Mouse (Mus musculus) fibroblast of lung, adult 2 months (primary cell): ENCODE measurements around the gene Adap2.

Source experiments
- DNase-seq: peaks from one replicate; pipeline ENCODE4 v3.0.0-alpha.2; 2011; ENCODE audit warnings: low read depth

Gene Adap2

DNA sequence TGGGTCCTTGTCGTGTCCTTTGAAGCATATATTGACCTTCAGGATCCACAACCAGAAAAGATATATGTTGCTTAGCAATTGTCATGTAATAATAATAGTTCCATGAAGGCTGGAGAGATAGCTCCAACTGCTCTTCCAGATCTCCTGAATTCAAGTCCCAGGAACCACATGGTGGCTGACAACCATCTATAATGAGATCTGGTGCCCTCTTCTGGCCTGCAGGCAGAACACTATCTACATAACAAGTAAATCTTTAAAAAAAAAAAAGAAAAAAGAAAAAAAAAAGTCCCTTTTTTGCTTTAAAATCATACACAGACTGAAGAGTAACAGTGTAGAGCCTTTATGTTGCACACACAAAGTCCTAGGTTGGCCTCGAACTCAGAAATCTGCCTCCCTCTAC, 45.9 kb downstream of the Adap2 start:
- DNase-seq = no peak

GRCm38 (mm10) chr11:80200326-80200725, 46.4 kb downstream of the Adap2 start:
- DNase-seq = no peak

- no peak for DNase-seq
These were observed 48.4 kb downstream of the Adap2 start for GRCm38 (mm10) chr11:80202296-80202695.

- no peak for DNase-seq
These were observed 50.1 kb downstream of the Adap2 start for GRCm38 (mm10) chr11:80204037-80204436.

DNA sequence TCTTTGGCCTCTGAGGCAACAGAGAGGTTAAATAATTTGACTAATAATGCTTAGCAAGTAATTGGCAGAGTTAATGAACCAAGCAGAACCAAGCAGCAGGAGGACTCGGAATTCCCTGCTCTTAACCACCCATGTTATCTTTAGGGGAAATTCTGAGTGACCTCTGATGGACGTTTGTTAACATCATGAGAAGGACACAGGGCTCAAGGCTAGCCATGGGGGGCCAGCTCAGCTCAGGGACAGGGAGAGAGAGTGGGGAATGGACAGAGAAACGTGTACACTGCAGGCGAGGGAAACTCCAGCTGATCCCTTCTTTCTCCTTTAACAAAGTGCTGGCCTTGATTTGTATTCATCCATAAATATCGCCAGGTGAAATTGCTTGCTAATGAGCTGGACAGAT, 51.0 kb downstream of the Adap2 start:
- DNase-seq = no peak

DNA sequence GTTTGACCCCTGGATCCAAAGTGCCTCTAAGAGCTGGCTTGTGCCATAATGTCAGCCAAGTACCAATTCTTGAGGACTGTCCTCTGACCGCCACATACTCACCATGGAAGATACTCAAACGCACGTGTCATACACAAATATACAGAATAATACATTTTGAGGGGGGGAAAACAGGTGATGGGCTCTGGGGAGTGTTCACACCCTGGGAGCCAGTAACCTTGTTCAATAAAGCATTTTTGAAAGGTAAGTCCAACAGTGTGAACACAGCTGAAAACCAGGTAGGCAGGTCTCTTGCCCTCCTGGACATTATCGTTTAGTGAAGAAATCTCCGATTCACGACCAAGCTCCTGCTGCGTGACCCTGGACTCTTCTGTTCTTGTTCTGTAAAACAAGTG, 54.6 kb downstream of the Adap2 start:
- DNase-seq = no peak

DNA sequence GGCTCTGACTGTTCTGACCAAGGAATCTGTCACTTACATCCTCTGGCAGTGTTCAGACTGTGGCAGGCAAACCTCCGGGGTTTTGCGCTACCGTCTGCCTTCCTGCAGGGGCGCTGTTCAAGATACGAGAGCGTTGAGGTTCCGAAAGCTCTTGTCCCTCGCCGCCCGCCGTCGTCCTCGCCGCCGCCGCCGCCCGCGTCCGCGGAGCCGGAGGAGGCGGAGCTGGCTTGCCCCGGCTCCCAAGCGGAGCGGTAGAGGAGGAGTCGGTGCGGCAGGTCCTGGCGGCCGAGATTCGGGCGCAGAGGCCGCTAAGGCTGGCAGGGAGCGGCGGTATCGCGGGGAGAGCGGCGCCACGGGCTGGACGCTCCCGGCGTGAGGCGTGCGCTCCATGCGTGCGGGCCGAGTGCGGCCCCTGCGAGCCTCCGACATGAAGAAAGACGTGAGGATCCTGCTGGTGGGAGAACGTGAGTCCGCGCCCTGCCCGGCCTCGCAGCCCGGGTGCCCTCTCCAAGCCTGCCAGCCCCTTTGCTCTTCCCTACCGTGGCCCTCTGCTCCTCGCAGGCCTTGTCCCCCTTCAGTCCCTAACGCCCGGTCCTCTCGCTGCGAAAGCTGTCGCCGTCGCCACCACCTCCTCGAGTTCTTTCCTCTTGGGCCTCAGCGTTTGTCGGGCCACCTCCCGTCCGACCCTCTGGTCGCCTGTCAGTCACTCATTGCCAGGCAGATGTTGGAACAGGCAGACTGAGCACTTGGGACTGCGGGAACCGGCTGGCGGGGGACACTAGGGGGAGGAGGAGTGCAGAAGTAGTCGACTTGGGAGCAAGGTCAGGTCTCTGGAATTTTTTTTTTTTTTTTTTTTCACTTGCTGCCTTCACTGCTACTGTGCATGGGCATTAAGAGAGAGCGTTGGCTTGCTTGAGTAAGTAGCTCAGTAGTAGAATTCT, 55.2 kb downstream of the Adap2 start, which contains the start of gene Rhot1:
Gene Rhot1 (plus strand): TSS at position 160 of the 941 bp plus-strand sequence.
- peak; percentile 74 for DNase-seq

DNA sequence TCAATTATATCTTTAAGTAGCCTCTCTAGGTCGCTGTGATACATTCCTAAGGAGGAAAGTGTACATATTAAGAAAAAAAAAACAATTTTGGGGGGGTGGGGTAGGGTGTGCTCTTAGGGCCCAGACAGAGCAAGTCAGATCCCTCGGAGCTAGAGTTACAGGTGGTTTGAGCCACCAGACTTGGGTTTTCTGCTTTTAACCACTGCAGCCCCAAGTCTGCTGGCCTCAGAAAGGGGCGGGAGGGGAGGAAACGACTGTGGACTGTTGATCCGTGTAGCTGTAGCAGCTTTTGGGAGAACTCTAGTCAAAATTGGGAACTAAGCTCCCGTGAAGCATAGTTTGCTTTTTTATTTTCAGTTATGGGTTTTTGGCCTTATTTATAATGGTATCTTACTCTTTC, 56.4 kb downstream of the Adap2 start:
- DNase-seq = no peak

DNA sequence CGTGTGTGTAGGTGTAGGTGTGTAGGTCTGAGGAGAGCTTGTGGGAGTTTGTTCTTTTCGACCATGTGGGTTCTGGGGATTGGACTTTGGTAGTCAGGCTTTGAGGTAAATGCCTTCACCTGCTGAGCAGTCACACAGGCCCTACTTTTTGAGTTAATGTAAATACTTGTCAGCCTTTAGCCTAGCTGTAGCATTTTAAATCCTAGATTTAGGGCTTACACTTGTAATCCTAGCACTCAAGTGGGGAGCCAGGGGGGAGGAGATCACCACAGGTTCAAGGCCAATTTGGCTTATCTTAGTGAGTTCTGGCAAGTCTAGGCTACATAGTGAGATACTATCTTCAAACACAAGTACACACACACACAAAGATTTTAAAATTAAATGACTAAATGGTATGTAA, 58.4 kb downstream of the Adap2 start:
- no peak for DNase-seq

DNA sequence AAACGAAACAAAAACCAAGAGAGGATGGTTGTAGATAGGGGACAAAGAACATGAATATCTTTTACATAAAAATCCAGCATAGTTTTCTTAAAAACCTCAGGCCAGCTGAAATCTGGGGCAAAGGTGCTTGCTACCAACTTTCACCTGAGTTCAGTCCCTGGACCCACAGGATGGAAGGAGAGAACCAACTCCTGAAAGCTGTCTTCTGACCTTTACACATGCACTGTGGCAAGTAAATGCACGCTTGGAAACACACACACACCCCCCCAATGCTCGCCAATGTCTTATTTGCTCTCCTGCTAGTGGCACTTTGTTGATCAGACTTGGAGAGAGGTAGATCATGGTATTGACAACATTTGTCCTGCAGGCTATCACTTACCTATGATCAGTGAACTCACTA, 61.4 kb downstream of the Adap2 start:
- no peak for DNase-seq

GRCm38 (mm10) chr11:80218657-80219293, 64.9 kb downstream of the Adap2 start:
- no peak for DNase-seq
